Mouse (Mus musculus) kidney, postnatal 0 days (tissue): ENCODE measurements around the gene Stxbp1. TPM values are rescaled to one million over a fixed set of nuclear protein-coding genes. Genes with fewer than 3 reads are reported as not detected.

Experiments
- ATAC-seq: fragments of 200-750 bp; cut with Nextera tagmentation; replicated peaks from 2 replicates; pipeline ENCODE4 v1.8.0; 2017; ENCODE audit warnings: low read depth, moderate number of reproducible peaks, moderate TSS enrichment, moderate library complexity; ENCODE audit not compliant: low FRiP score
- DNase-seq: peaks from one replicate; pipeline ENCODE4 v3.0.0-alpha.2; 2016; ENCODE audit warnings: low spot score
- H3K27ac ChIP-seq: fragments of 300-500 bp; sonication (generic); 2 replicates; pipeline ENCODE4 v1.5.1; 2014; ENCODE audit warnings: mild to moderate bottlenecking
- H3K27me3 ChIP-seq: fragments of 300-500 bp; sonication (generic); 2 replicates; pipeline ENCODE4 v1.6.1; 2014; ENCODE audit warnings: low read length, mixed read lengths; ENCODE audit not compliant: insufficient read depth
- H3K36me3 ChIP-seq: fragments of 300-500 bp; sonication (generic); 2 replicates; pipeline ENCODE4 v1.6.1; 2014; ENCODE audit warnings: low read length, mixed read lengths; ENCODE audit not compliant: insufficient read depth
- H3K4me1 ChIP-seq: fragments of 300-500 bp; sonication (generic); replicated peaks from 2 replicates; pipeline ENCODE4 v1.6.1; 2014; ENCODE audit warnings: antibody characterized with exemption, low read length, mixed read lengths; ENCODE audit not compliant: insufficient read depth
- H3K4me2 ChIP-seq: fragments of 300-500 bp; sonication (generic); 2 replicates; pipeline ENCODE4 v1.6.1; 2014; ENCODE audit warnings: mild to moderate bottlenecking, low read length, moderate library complexity, mixed read lengths
- H3K4me3 ChIP-seq: fragments of 300-500 bp; sonication (generic); replicated peaks from 2 replicates; pipeline ENCODE4 v1.5.1; 2014; ENCODE audit warnings: low read depth, low read length
- H3K9ac ChIP-seq: fragments of 300-500 bp; sonication (generic); 2 replicates; pipeline ENCODE4 v1.6.1; 2014; ENCODE audit warnings: low read depth, low read length
- H3K9me3 ChIP-seq: fragments of 300-500 bp; sonication (generic); replicated peaks from 2 replicates; pipeline ENCODE4 v1.6.1; 2016; ENCODE audit warnings: low read length, inconsistent platforms, mixed read lengths
- CTCF ChIP-seq: IDR thresholded peaks from 2 replicates; pipeline ENCODE4 v1.5.1; 2016; ENCODE audit warnings: antibody characterized with exemption, low read depth, mild to moderate bottlenecking, moderate library complexity
- WGBS: fragments of 180-500 bp; shearing (Covaris S2); extraction: QIAGEN DNeasy Blood & Tissue Kit; methylation state at CpG from one replicate; pipeline ENCODE4 v1.1.7; 2014; 5-methylcytosine and 5-hydroxymethylcytosine counted together
- polyA plus RNA-seq: library from polyadenylated mRNA; unstranded; fragments of >200 nt; fragmentation: Nextera tagmentation; extraction: Ambion mirVana; gene quantifications from 2 replicates; pipeline ENCODE4 v1.2.1, GENCODE M21; 2015

Gene Stxbp1
- polyA plus RNA-seq, 1 experiment from 2014 or later = 14.3 TPM

DNA sequence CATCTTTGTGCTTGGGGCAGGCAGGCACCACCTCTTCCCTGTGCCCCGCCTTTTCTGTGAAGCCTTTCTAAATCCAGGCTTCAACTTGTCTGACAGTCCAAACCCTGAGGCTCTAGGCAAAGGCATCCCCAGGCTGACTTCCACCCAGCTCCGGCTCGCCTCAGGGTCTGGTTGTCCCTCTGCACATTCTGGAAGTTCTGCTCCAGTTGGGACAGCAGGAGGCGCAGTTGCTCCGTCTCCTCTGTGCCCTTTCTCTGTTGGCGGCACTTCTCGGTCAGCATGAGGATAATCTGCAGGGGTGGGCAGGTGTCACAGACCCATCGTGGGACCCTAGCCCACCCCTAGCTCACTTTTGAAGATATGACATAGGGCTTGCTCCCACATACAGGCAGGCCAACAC is 67.9 kb downstream of the Stxbp1 start:
- H3K4me3 ChIP-seq = no peak overlapping the region
- no peak overlapping the region for H3K4me2 ChIP-seq
- no peak for ATAC-seq
- H3K4me1 ChIP-seq = peaks cover 4% of the 10 kb centered on the region
- 20% methylated on average over 8 of the region's 8 CpGs for WGBS
- DNase-seq = peak; percentile 86
- no peak overlapping the region for H3K9ac ChIP-seq
- no peak overlapping the region for H3K27ac ChIP-seq
- peak; percentile 86 for TF ChIP-seq CTCF
- no peaks in the 10 kb centered on the region; the same call in 1 of the 2 replicates for H3K27me3 ChIP-seq
- no peaks in the 10 kb centered on the region for H3K9me3 ChIP-seq
- H3K36me3 ChIP-seq = no peaks in the 10 kb centered on the region

DNA sequence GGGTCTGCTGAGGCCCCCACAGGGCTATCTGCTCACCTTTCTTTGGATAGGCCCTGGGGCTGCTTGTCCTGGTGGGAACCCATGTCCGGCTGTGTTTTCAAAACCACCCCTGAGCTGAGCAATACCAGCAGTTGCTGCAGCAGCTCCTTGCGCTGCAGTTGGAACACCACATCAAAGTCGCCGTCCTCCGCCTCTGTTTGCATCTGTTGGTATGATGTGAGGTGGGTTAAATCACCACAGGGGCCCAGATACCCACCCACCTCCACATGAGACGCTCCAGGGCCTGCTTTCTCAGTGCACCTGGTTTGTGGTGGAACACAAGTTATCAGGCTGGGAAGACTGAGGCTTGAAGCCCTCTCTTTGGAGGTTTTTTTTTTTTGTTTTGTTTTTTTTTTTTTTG is 69.0 kb downstream of the Stxbp1 start:
- no peaks in the 10 kb centered on the region for H3K9me3 ChIP-seq
- TF ChIP-seq CTCF = no peak
- no peak overlapping the region for H3K27ac ChIP-seq
- no peak overlapping the region for H3K9ac ChIP-seq
- peaks cover 4% of the 10 kb centered on the region for H3K4me1 ChIP-seq
- ATAC-seq (no peak), DNase-seq (no peak)
- no peaks in the 10 kb centered on the region for H3K36me3 ChIP-seq
- no peaks in the 10 kb centered on the region; the same call in 1 of the 2 replicates for H3K27me3 ChIP-seq
- WGBS = 91% methylated on average over 6 of the region's 6 CpGs
- no peak overlapping the region for H3K4me2 ChIP-seq
- H3K4me3 ChIP-seq = no peak overlapping the region

DNA sequence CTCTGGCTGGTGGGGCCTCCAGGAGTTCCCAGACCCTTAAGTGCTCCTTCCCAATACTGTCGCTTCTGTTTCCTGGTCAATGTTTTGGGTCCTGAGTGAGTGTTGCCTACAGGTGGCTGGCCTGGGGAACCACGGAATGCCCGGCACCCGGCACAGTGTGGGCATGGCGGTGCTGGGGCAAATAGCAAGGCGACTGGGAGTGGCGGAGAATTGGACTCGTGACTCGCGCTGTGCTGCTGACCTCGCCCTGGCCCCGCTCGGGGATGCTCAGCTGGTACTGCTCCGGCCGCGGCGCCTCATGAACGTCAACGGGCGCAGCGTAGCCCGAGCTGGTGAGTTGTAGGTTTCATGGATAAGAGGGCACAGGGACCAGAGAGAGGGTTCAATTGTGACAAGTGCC is 70.9 kb downstream of the Stxbp1 start:
- Histone ChIP-seq H3K4me2 (peak overlapping the region; percentile 83), H3K4me1 (peaks cover 4% of the 10 kb centered on the region), H3K4me3 (peak overlapping the region; percentile 40), H3K9ac (peak overlapping the region; percentile 13; the same call in 1 of the 2 replicates), H3K9me3 (no peaks in the 10 kb centered on the region), H3K36me3 (no peaks in the 10 kb centered on the region), H3K27ac (no peak overlapping the region), H3K27me3 (no peaks in the 10 kb centered on the region; the same call in 1 of the 2 replicates)
- TF ChIP-seq CTCF = no peak
- ATAC-seq = 0 out of 2 replicates have a peak, but pooled peaks have one; percentile 11
- 25% methylated on average over 22 of the region's 22 CpGs for WGBS
- no peak for DNase-seq

DNA sequence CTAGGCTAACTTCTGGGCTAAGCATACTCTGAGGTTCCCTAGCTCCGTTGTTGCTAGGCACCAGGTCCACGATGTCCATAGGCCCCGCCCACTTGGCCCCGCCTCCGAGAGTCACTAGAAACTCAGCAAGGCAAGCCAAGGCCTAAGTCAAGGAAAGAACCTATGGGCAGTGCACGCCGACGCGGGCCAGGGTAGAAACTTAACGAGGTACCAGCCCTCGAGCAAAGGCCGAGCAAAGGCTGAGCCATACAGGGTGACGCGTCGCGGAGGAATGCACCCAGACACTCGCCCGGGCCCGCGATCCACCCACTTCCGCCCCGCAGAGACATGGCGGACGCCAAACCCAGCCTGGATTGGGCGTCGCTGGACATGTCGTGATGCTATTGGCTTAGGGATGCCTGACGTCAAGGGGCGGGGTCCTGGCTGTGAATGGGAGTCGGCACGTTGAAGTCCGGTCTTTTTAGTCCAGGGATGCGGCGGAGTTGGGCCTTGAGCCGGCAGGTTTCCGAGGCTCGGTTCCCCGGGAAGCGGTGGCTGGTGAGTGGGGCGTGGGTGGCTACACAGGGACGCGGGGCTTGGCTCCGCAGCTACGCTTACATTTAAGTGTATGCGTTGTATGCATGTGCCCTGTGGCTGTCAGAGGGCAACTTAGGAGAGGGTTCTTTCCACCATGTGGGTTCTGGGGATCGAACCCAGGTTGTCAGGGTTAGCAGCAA is 71.5 kb downstream of the Stxbp1 start, which contains the start of the genes Ttc16 and Ptrh1:
Gene Ttc16 (minus strand): TSS at position 275 of the 716 bp plus-strand sequence.
Gene Ptrh1 (plus strand): TSS at position 428 of the 716 bp plus-strand sequence.
- H3K4me1 ChIP-seq = peaks cover 4% of the 10 kb centered on the region
- H3K27ac ChIP-seq = peak within 1 kb of the TSS; percentile 55
- H3K36me3 ChIP-seq = no peaks in the 10 kb centered on the region
- under 1% methylated on average over 46 of the region's 46 CpGs for WGBS
- no peak for TF ChIP-seq CTCF
- H3K27me3 ChIP-seq = no peaks in the 10 kb centered on the region; the same call in 1 of the 2 replicates
- DNase-seq = peak; percentile 99
- no peaks in the 10 kb centered on the region for H3K9me3 ChIP-seq
- peak; percentile 96 for ATAC-seq
- peak within 1 kb of the TSS; percentile 40 for H3K4me3 ChIP-seq
- H3K9ac ChIP-seq = peak within 1 kb of the TSS; percentile 13
- H3K4me2 ChIP-seq = peak within 1 kb of the TSS; percentile 83

DNA sequence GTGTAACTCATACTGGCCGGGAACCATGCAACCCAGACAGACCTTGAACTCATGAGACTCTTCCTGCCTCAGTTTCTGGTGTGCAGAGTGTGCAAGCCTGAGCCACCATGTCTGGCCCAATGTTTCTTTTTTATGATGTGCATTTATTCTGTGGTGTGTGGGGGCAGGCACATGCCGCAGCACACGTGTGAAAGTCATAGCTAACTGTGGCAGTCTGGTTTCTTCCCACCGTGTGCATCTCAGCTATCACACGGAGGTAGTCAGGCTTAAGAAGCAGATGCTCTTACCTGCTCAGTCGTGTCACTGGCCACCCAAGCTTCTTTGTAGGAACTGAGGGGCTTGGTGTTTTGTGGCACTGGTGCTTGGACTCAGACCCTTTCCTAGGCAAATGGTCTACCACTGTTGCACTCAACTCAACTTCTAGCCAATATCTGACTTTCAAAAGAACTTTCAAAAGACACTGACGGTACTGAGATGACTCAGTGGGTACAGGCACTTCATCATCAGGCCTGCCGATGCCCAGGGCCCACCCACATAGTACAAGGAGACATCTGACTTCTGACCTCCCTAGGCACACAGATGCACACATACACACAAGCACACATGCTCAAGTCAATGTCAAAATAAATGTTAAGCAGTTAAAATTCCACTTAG is 74.3 kb downstream of the Stxbp1 start:
- Histone ChIP-seq H3K4me2 (no peak overlapping the region), H3K36me3 (no peaks in the 10 kb centered on the region), H3K4me1 (peaks cover 4% of the 10 kb centered on the region), H3K27ac (no peak overlapping the region), H3K9ac (no peak overlapping the region), H3K9me3 (no peaks in the 10 kb centered on the region), H3K27me3 (no peaks in the 10 kb centered on the region; the same call in 1 of the 2 replicates), H3K4me3 (no peak overlapping the region)
- TF ChIP-seq CTCF = no peak
- DNase-seq (no peak), ATAC-seq (no peak)
- 79% methylated on average over 8 of the region's 8 CpGs for WGBS

DNA sequence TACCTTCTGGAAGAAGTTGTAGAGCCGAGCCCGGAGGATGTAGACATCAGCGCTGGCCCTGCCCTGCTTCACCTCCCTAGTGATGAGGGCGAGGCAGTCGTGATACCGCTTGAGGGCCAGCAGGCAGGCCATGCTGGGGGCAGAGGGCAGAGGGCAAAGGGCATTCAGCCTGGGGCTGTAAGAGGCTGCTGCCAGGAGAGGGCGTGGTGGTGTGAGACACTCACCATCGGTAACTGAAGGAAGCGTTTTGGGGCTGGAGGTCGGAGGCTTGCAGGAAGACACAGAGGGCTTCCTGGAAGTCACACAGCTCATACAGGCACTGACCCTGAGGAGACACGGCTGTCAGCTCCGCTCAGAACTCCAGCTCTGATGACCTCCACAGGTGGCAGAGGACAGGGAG is 75.2 kb downstream of the Stxbp1 start:
- WGBS = 29% methylated on average over 12 of the region's 12 CpGs
- ATAC-seq = no peak
- Histone ChIP-seq H3K4me1 (peaks cover 4% of the 10 kb centered on the region), H3K4me3 (no peak overlapping the region), H3K36me3 (no peaks in the 10 kb centered on the region), H3K9me3 (no peaks in the 10 kb centered on the region), H3K27ac (no peak overlapping the region), H3K27me3 (no peaks in the 10 kb centered on the region; the same call in 1 of the 2 replicates), H3K9ac (no peak overlapping the region), H3K4me2 (no peak overlapping the region)
- peak; percentile 19; the same call in 1 of the 2 replicates for TF ChIP-seq CTCF
- no peak for DNase-seq
